Mouse (Mus musculus): ENCODE measurements at regions not wholly inside any gene's neighbourhood (a gene's known extent, or its start where the extent isn't known, plus 50 kb on each side); places are given as distances from the start of the nearest gene placed in this dataset.

DNA sequence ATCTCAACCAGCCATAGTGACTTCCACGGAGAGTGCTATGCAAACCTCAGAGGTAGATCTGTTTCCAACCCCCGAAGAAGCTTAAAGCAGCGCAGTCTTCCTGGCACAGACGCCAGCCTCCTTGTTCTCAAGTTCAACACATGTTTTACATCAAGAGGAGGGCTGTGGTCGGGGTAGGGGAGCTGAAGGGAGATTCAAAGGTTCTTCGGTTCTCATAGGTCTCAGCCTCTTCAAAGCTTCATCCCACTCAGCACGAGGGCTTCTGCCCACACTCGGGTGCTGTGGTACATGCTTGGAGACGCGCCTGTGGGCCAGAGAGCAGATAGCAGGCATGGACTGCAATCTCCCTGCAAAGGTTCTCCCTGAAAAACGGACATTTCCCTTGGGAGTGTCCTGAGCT lies 219.7 kb downstream of the Bcl2l11 start:
- DNase-seq (ENCODE audit: low read depth, low spot score) (no peak), ATAC-seq (no peak)
- in situ Hi-C loops (cut with MboI; ENCODE audit: low pct_unique_long_range_greater_than_20kb), result no loop called here
- POLR2A ChIA-PET, result no interaction called here
- CTCF ChIA-PET, result interaction anchor here (0.7 to 1.4 kb wide), 2 partner anchors 11 to 36 kb away, joined by 3 read pairs; no protein-coding TSS in a partner anchor
- no peaks in the 10 kb centered on the region for H3K27me3 ChIP-seq
- no peak for TF ChIP-seq CTCF (IDR thresholded peaks at IDR 0.05)

- no peaks in the 10 kb centered on the region for H3K27me3 ChIP-seq
- ChIA-PET POLR2A (no interaction called here), CTCF (no interaction called here)
These were observed 222.7 kb downstream of the Bcl2l11 start for GRCm38 (mm10) chr2:128348556-128348955.

DNA sequence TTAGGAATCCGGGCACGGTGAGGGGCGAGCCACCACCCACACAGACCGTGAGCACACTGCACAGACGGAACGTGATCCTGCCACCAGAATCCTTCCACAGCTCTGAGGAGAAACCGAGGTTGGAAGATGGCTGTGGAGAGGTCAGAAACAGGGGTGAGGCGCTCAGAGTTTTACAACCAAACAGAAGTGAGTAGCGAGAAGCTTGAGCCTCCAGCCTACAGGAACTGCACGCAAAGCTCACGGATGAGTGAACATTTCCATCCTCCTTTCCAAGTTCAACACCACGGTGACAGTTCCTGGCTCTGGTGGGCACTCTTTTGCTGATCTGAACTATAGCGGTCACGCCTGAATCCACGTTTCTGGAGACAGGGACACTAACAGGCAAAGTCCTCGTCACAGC lies 225.6 kb downstream of the Bcl2l11 start:
- ChIA-PET CTCF (no interaction called here), POLR2A (no interaction called here)
- in situ Hi-C loops (cut with MboI; ENCODE audit: low pct_unique_long_range_greater_than_20kb), result no loop called here
- no peak for DNase-seq (ENCODE audit: low read depth, low spot score)
- no peak for TF ChIP-seq CTCF (IDR thresholded peaks at IDR 0.05)
- H3K27me3 ChIP-seq, result no peaks in the 10 kb centered on the region
- ATAC-seq, result no peak

More at GRCm38 (mm10) chr2:128348556-128348955, 222.7 kb downstream of the Bcl2l11 start:
- DNase-seq (ENCODE audit: low read depth, low spot score) (no peak), ATAC-seq (no peak)
- in situ Hi-C loops (cut with MboI; ENCODE audit: low pct_unique_long_range_greater_than_20kb), result no loop called here
- TF ChIP-seq CTCF (IDR thresholded peaks at IDR 0.05), result no peak

DNA sequence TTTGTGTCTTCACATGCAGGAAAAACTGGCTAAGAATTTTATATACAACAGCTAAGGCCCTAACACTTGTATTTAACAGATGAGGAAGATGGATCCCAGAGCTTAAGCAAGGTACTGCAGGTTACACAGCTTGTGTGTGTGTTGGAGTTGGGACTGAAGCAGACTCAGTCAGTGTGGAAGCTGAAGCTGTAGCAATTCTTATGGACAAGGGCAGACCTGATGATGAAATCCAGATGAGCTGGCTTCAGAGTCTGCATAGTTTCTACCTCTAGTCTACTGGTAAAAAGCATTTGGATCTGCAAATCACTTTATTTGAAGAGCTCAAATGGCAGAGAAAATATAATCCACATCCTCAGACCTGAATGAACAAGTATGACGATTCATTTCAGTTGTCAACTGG lies 226.7 kb downstream of the Bcl2l11 start:
- no peak for TF ChIP-seq CTCF (IDR thresholded peaks at IDR 0.05)
- ATAC-seq, result no peak
- no peak for DNase-seq (ENCODE audit: low read depth, low spot score)
- in situ Hi-C loops (cut with MboI; ENCODE audit: low pct_unique_long_range_greater_than_20kb), result no loop called here
- POLR2A ChIA-PET, result no interaction called here
- CTCF ChIA-PET, result interaction anchor here (0.9 kb wide), 1 partner anchor 15 kb away, joined by 3 read pairs; no protein-coding TSS in a partner anchor
- no peaks in the 10 kb centered on the region for H3K27me3 ChIP-seq

GRCm38 (mm10) chr2:128353457-128353856 lies 227.6 kb downstream of the Bcl2l11 start:
- H3K27me3 ChIP-seq, result no peaks in the 10 kb centered on the region
- in situ Hi-C loops (cut with MboI; ENCODE audit: low pct_unique_long_range_greater_than_20kb), result no loop called here
- TF ChIP-seq CTCF (IDR thresholded peaks at IDR 0.05), result no peak
- POLR2A ChIA-PET, result no interaction called here
- CTCF ChIA-PET, result no interaction called here
- ATAC-seq (no peak), DNase-seq (ENCODE audit: low read depth, low spot score) (no peak)

- DNase-seq (ENCODE audit: low read depth, low spot score), result no peak
- in situ Hi-C loops (cut with MboI; ENCODE audit: low pct_unique_long_range_greater_than_20kb), result no loop called here
- ChIA-PET POLR2A (no interaction called here), CTCF (no interaction called here)
- no peaks in the 10 kb centered on the region for H3K27me3 ChIP-seq
- no peak for TF ChIP-seq CTCF (IDR thresholded peaks at IDR 0.05)
- ATAC-seq, result no peak
These were observed 230.5 kb downstream of the Bcl2l11 start for GRCm38 (mm10) chr2:128356326-128356725.

DNA sequence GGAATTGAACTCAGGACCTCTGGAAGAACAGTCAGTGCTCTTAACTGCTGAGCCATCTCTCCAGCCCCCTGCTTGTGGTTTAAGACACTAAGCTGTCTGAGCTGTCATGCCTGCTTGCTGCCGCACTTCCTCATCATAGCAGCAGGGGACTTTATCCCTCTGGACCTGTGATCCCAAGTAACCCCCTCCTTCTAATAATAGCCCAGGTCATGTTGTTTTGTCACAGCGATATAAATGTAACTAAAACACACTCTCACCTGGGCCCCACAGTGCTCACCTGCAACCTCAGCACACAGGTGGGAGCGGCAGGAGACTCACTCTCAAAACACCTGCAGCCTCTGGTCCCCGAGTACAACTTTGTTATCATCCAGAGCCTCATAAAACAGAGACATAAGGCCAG lies 231.9 kb upstream of the Spdye4c start:
- TF ChIP-seq CTCF (IDR thresholded peaks at IDR 0.05), result no peak
- in situ Hi-C loops (cut with MboI; ENCODE audit: low pct_unique_long_range_greater_than_20kb), result no loop called here
- DNase-seq (ENCODE audit: low read depth, low spot score) (no peak), ATAC-seq (no peak)
- CTCF ChIA-PET, result interaction anchor here (0.9 kb wide), 1 partner anchor 15 kb away, joined by 4 read pairs; no protein-coding TSS in a partner anchor
- POLR2A ChIA-PET, result no interaction called here
- H3K27me3 ChIP-seq, result no peaks in the 10 kb centered on the region

DNA sequence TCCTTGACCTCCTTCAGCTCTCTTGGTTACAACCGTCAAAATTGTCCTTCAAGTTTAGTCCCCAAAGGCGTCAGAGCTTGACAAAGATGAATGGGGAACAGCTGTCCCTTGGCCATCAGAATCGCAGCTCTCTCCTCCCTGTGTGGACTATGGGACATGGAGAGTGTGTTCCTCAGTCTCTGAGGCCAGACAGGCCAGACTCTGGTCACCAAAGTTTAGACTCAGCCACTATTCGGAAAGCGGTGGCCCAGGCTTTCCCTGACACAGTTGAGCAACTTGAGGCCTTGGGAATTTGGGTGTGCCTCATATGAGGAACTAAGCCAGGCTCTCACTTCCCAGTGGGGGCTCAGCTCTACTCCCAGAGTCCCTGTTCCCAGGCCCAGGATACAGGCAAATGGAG lies 230.5 kb upstream of the Spdye4c start:
- ChIA-PET CTCF (no interaction called here), POLR2A (interaction anchor here (0.6 kb wide), 2 partner anchors 82 to 508 kb away, joined by 3 read pairs; no protein-coding TSS in a partner anchor)
- in situ Hi-C loops (cut with MboI; ENCODE audit: low pct_unique_long_range_greater_than_20kb), result no loop called here
- no peak for DNase-seq (ENCODE audit: low read depth, low spot score)
- no peak for TF ChIP-seq CTCF (IDR thresholded peaks at IDR 0.05)
- no peaks in the 10 kb centered on the region for H3K27me3 ChIP-seq
- ATAC-seq, result no peak

GRCm38 (mm10) chr2:128361436-128361835 lies 229.6 kb upstream of the Spdye4c start:
- ChIA-PET CTCF (no interaction called here), POLR2A (interaction anchor here (0.6 kb wide), 1 partner anchor 59 kb away, joined by 7 read pairs; no protein-coding TSS in a partner anchor)
- DNase-seq (ENCODE audit: low read depth, low spot score) (no peak), ATAC-seq (no peak)
- in situ Hi-C loops (cut with MboI; ENCODE audit: low pct_unique_long_range_greater_than_20kb), result no loop called here
- no peak for TF ChIP-seq CTCF (IDR thresholded peaks at IDR 0.05)
- no peaks in the 10 kb centered on the region for H3K27me3 ChIP-seq

DNA sequence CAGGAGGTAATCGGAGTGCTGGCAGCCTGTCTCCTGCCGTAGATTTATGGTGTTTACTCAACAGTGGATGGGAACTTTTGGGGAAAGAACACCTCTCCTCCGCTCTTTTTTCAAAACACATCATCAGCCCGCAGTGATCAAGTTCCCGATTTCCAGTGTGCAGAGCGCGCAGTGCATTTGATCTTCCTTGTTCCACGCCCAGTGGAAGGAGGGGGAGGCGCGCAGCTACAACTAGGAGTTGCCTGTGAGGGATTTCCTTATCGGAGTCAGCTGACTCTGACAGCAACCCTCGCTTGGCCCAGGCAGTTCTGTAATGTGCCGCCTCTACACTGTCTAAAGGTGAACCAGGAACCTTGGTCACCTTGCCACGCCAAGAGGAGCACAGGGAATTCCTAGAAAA lies 226.8 kb upstream of the Spdye4c start:
- POLR2A ChIA-PET, result no interaction called here
- DNase-seq (ENCODE audit: low read depth, low spot score) (no peak), ATAC-seq (no peak)
- no peaks in the 10 kb centered on the region for H3K27me3 ChIP-seq
- CTCF ChIA-PET, result interaction anchor here (1.2 to 1.9 kb wide), 3 partner anchors 8 to 30 kb away, joined by 3 to 6 read pairs (median 4); no protein-coding TSS in a partner anchor
- in situ Hi-C loops (cut with MboI; ENCODE audit: low pct_unique_long_range_greater_than_20kb), result no loop called here
- no peak for TF ChIP-seq CTCF (IDR thresholded peaks at IDR 0.05)

GRCm38 (mm10) chr2:128365004-128365403 lies 226.0 kb upstream of the Spdye4c start:
- ATAC-seq (no peak), DNase-seq (ENCODE audit: low read depth, low spot score) (no peak)
- no peak for TF ChIP-seq CTCF (IDR thresholded peaks at IDR 0.05)
- H3K27me3 ChIP-seq, result no peaks in the 10 kb centered on the region
- POLR2A ChIA-PET, result no interaction called here
- in situ Hi-C loops (cut with MboI; ENCODE audit: low pct_unique_long_range_greater_than_20kb), result no loop called here
- CTCF ChIA-PET, result interaction anchor here (1.9 kb wide), 1 partner anchor 10 kb away, joined by 6 read pairs; no protein-coding TSS in a partner anchor

GRCm38 (mm10) chr2:128365775-128366174 lies 225.2 kb upstream of the Spdye4c start:
- TF ChIP-seq CTCF (IDR thresholded peaks at IDR 0.05), result no peak
- ChIA-PET POLR2A (no interaction called here), CTCF (no interaction called here)
- DNase-seq (ENCODE audit: low read depth, low spot score), result no peak
- no peaks in the 10 kb centered on the region for H3K27me3 ChIP-seq
- ATAC-seq, result no peak
- in situ Hi-C loops (cut with MboI; ENCODE audit: low pct_unique_long_range_greater_than_20kb), result no loop called here
